In the genomic region with DNA sequence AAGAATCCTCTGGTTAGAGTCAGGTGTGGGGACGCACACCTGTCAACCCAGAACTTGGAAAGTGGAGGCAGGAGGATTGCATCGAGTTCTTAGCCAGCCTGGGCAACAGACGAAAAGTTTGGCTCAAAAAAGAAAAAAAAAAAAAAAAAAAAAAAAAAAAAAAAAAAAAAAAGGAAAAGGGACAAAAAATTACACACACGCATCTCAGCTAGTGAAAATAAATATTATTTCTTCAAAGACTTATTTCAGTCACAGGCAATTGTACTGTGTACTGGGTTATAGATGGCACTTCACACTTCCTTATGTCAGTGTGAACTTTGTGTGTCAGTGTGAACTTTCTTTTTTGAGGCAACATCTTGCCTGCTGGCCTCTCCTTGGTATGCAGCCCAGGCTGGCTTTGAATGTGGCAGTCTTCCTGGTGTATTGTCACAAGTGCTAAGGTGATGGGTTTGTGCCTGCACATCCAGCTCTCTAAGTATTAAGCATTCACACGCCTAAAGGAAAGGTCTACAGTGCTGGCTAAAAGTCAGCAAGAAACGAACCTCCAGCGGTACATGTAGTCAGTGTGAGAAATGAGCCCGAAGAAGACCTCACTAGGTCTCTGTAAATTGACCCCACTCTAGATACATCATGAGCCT, we compare ENCODE assay signal across 8 mouse cellular contexts. TPM values are rescaled to one million over a fixed set of nuclear protein-coding genes. Genes with fewer than 3 reads are reported as not detected.
DNase-seq lines count a peak whose midpoint lies in the region; ATAC-seq and TF ChIP-seq lines count a peak whose summit lies in the region.

No protein-coding gene starts in this region.

- H3K9me3 ChIP-seq in kidney, embryonic 14.5 days (ENCODE audit: control insufficient read depth, low read length), result peaks cover 5% of the 10 kb centered on the region; the same call in 1 of the 2 replicates
- no peaks in the 10 kb centered on the region for H3K9me3 ChIP-seq in hindbrain, embryonic 12.5 days (replicated peaks)
- H3K9me3 ChIP-seq in midbrain, embryonic 15.5 days, result no peaks in the 10 kb centered on the region

- peak overlapping the region; percentile 64 for H3K4me2 ChIP-seq in kidney, embryonic 14.5 days (replicated peaks; ENCODE audit: low read depth, low read length)
- H3K4me2 ChIP-seq in hindbrain, embryonic 12.5 days (replicated peaks), result peak overlapping the region; percentile 72
- peak overlapping the region; percentile 75 for H3K4me2 ChIP-seq in midbrain, embryonic 15.5 days

- no peak for TF ChIP-seq POLR2A in bone marrow macrophage, adult 2 months (IDR thresholded peaks at IDR 0.05; ENCODE audit: borderline replicate concordance, low read depth, low read length)

- peak overlapping the region; percentile 93 for H3K4me3 ChIP-seq in kidney, embryonic 14.5 days (ENCODE audit: low read length)
- H3K4me3 ChIP-seq in bone marrow macrophage, adult 2 months (ENCODE audit: insufficient read depth, low read length), result peak overlapping the region; percentile 83
- peak overlapping the region; percentile 60 for H3K4me3 ChIP-seq in hindbrain, embryonic 12.5 days
- H3K4me3 ChIP-seq in midbrain, embryonic 15.5 days, result peak overlapping the region; percentile 90

- TF ChIP-seq CTCF in bone marrow macrophage, adult 2 months (IDR thresholded peaks at IDR 0.05; ENCODE audit: low read depth, low read length), result no peak

- DNase-seq in kidney, adult 8-10 months, result no peak
- no peak for DNase-seq in frontal cortex, postnatal 14 days (ENCODE audit: low spot score in 2 of 2)
- DNase-seq in gastrocnemius, postnatal 4 days (ENCODE audit: low spot score in 2 of 2), result no peak

- ATAC-seq in kidney, embryonic 14.5 days (ENCODE audit: low FRiP score, low TSS enrichment), result no peak
- ATAC-seq in hindbrain, embryonic 12.5 days (ENCODE audit: low FRiP score), result no peak
- no peak for ATAC-seq in midbrain, embryonic 15.5 days (replicated peaks)
- ATAC-seq in activated CD4-positive, CD25-positive, alpha-beta regulatory T cell, adult 4 months, result no peak

- peak overlapping the region; percentile 88; the same call in 1 of the 2 replicates for H3K9ac ChIP-seq in kidney, embryonic 14.5 days (ENCODE audit: low read depth, low read length)
- H3K9ac ChIP-seq in hindbrain, embryonic 12.5 days, result peak overlapping the region; percentile 90; the same call in 1 of the 2 replicates
- H3K9ac ChIP-seq in midbrain, embryonic 15.5 days, result peak overlapping the region; percentile 89

- WGBS in kidney, embryonic 14.5 days, result 40% methylated on average over 8 of the region's 8 CpGs
- WGBS in hindbrain, embryonic 12.5 days, result 52% methylated on average over 8 of the region's 8 CpGs
- 56% methylated on average over 8 of the region's 8 CpGs for WGBS in midbrain, embryonic 15.5 days

- H3K27ac ChIP-seq in kidney, embryonic 14.5 days (ENCODE audit: low read depth, low read length), result no peak overlapping the region
- H3K27ac ChIP-seq in bone marrow macrophage, adult 2 months (ENCODE audit: insufficient read depth, low read depth, low read length), result no peak overlapping the region
- H3K27ac ChIP-seq in hindbrain, embryonic 12.5 days, result no peak overlapping the region; the same call in 1 of the 2 replicates
- H3K27ac ChIP-seq in midbrain, embryonic 15.5 days, result peak overlapping the region; percentile 99

- H3K27me3 ChIP-seq in kidney, embryonic 14.5 days (ENCODE audit: control insufficient read depth, insufficient read depth, low read length), result no peaks in the 10 kb centered on the region; the same call in 1 of the 2 replicates
- H3K27me3 ChIP-seq in hindbrain, embryonic 12.5 days, result no peaks in the 10 kb centered on the region
- H3K27me3 ChIP-seq in midbrain, embryonic 15.5 days (replicated peaks), result no peaks in the 10 kb centered on the region

- H3K36me3 ChIP-seq in kidney, embryonic 14.5 days (ENCODE audit: control insufficient read depth, insufficient read depth, low read length), result peaks cover 8% of the 10 kb centered on the region; the same call in 1 of the 2 replicates
- H3K36me3 ChIP-seq in hindbrain, embryonic 12.5 days, result no peaks in the 10 kb centered on the region; the same call in 1 of the 2 replicates
- no peaks in the 10 kb centered on the region for H3K36me3 ChIP-seq in midbrain, embryonic 15.5 days (replicated peaks)

- H3K4me1 ChIP-seq in kidney, embryonic 14.5 days (ENCODE audit: control insufficient read depth, insufficient read depth, low read length), result peaks cover 5% of the 10 kb centered on the region; the same call in 1 of the 2 replicates
- H3K4me1 ChIP-seq in bone marrow macrophage, adult 2 months (ENCODE audit: control insufficient read depth, insufficient read depth, low read length), result peaks cover 8% of the 10 kb centered on the region
- peaks cover 9% of the 10 kb centered on the region for H3K4me1 ChIP-seq in hindbrain, embryonic 12.5 days
- peaks cover 18% of the 10 kb centered on the region for H3K4me1 ChIP-seq in midbrain, embryonic 15.5 days

RNA-seq across cellular contexts. Expression of gene C2cd5, which starts 0.7 kb away (rescaled TPM):
- 16.8 and 34.5 TPM in 2 replicates for polyA plus RNA-seq in kidney, embryonic 14.5 days (2014; fragmentation: Nextera tagmentation; extraction: Ambion mirVana)
- 25.9 and 27.1 TPM in 2 replicates for polyA plus RNA-seq in bone marrow macrophage, adult 2 months (2012; ENCODE audit: insufficient read depth, insufficient read length, missing spikeins)
- 51.0 and 52.6 TPM in 2 replicates for polyA plus RNA-seq in hindbrain, embryonic 12.5 days (2016; fragmentation: Nextera tagmentation; extraction: Ambion mirVana)
- 46.5 and 51.4 TPM in 2 replicates for polyA plus RNA-seq in midbrain, embryonic 15.5 days (2015; fragmentation: Nextera tagmentation; extraction: Ambion mirVana)
- 10 to 100 TPM; 22.8 to 27.9 TPM for total RNA-seq in gastrocnemius, postnatal 4 days (2021)
- 10 to 100 TPM; 53.0 to 58.6 TPM for polyA plus RNA-seq in activated CD4-positive, CD25-positive, alpha-beta regulatory T cell, adult 4 months (2017; shearing (Covaris generic))
